Mouse (Mus musculus): Measurements from ENCODE around the gene Gtpbp1.

The Gtpbp1 gene

DNA sequence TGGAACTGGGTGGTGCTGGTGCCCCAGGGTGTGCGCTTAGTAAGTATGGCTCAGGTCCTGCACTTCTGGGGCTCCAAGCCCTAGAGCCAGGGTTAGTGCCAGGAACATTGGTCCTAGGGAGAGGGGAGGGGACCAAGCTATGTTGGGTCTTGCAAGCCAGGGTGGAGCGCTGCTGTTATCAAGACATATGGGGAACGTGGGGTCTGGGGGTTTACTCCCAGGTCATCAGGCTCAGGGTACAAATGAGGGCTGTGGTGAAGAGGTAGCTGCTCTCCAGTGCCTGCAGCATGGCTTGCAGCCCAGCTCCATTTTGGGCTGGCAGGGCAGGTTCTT, 62.7 kb downstream of the Gtpbp1 start:
- no peak for DNase-seq (ENCODE audit: low spot score in 2 of 2)

GRCm38 (mm10) chr15:79753873-79754272, 63.2 kb downstream of the Gtpbp1 start:
- no peak for DNase-seq (ENCODE audit: low spot score in 2 of 2)

- DNase-seq (ENCODE audit: low spot score in 2 of 2) = no peak
Observed at GRCm38 (mm10) chr15:79755176-79755575, 64.5 kb downstream of the Gtpbp1 start.

DNA sequence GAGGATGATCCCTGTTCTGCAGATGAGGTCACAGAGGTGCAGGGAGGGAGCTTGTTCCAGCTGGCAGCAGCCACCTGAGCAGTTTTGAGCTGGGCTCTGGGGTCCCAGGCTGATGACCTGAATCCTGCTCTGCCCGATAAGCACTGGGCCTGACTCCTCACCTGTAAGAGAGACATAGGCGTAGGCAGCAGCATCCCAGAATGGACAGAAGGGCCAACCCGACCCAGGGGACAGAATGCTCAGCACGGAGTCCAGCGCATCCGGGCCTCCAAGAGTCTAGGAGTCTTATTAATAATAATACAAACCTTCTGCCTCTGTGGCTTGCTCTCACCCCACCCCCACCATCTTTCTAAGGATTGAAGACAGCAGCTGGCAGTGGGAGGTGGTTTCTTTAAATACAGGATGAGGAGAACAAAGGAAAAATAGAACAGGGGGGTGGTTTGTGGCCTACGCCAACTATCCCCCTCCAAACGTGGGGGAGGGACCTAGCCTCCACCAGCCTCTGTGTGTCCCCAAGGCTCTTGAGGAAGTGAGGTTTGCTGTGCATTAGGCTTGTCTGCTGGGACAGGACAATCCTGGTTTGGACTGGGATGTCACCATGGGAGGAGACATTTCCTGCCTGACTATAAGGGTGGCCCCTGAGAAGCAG, 65.5 kb downstream of the Gtpbp1 start:
- peak in 1 of 2 experiments; percentile 68 for DNase-seq (ENCODE audit: low spot score in 2 of 2)

DNA sequence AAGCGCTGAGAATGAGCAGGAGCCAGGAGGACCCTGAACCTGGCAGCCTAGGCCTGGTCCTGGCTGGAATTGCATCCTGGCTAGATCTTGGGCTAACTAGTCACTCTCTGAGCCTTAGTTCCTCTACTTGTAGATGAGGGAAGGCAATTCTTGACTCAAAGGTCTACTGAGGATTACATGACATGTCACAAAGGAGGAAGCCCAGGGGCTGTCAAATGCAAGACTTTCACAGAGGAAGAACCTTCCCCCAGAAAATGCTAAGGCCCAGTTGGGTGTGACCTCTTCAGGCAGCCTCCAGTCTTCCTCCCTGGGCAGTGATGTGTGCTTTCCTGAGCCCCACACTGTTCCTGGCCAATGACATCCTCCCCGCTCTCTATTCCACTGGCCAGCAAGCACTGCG, 66.5 kb downstream of the Gtpbp1 start:
- no peak for DNase-seq (ENCODE audit: low spot score in 2 of 2)

- peak in 1 of 2 experiments; percentile 55 for DNase-seq (ENCODE audit: low spot score in 2 of 2)
Observed at GRCm38 (mm10) chr15:79760956-79761355, 70.3 kb downstream of the Gtpbp1 start.

DNA sequence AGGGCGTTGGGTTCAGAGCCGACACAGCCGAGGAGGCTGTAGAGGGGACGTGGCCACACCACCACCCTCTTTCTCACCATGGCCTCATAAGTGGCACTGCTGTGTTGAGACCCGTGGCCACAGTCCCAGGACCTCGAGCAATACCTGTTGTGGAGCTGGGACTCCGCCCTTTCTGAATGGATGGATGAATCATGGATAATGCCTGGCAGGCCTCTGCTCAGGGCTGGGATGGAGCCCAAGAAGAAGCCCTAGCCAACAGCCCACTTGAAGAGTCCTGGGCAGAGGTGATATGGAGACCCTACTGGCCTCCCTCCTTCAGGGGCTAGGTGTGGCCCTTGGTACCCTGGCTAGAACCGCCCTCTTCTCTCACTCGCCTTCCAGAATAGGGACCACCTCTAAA, 72.4 kb downstream of the Gtpbp1 start:
- no peak for DNase-seq (ENCODE audit: low spot score in 2 of 2)

DNA sequence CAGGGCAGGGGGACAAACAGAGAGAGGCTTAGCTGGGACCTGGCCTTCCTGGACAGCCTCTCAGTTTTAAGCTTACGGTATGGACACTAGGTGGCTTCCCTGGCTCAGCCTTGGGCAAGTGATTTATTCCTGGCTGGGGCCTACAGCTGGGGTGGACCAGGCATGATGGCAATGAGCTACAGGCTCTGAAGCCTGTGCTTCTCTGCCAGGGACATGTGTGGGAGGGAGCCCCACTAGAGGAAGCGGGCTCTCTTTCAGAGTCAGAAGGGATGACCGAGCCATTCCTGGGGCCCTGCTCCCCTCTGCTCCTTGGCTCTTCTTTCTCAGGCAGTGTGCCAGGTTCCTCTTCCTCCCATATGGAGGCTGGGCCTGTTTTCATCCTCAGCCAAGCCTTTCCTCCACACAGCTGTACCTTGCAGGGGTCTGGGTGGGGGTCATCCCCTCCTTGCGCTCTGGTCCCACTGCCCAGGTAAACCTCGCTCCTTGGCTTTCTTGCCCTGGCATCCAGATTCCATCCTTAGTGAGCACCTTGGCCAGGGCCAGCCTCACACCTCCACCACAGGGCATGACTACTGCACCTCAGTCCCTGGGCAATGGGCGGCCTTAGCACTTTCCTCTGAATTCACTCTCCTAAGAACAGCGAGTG, 73.1 kb downstream of the Gtpbp1 start:
- DNase-seq (ENCODE audit: low spot score in 2 of 2) = peak in 1 of 2 experiments; percentile 63

DNA sequence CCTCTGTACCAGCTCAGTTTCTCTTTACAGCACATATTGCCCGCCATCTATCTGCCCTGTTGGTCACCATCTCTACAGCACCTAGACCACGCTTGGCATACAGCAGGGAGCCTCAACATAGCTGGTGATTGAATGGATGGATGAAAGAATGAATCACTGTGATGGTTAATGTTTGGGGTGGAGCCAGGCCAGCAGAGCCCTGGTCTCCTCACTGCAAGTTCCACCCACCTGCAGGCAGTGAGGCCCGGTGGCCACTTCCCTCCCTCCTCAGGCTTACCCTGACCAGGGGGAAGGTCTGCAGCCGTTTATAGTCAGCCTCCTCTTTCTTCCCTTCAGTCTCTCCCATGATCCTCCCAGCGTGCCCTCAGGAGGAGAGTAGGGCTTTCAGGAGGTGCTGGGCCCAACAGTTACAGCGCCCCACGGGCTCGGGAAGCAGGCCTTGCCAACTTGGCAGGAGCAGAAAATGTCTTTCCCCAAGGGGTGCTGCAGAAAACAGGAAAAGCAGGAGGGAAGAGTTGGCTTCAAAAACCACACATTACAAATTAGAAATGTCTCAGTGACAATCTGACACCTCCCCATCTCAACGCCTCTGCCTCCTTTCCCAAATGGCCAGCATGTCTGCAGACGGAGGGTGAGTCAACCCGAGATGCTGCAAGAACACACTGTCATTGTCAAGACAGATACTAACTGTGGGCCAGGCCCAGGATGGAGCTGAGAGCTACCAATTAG, 74.1 kb downstream of the Gtpbp1 start:
- peak in 1 of 2 experiments; percentile 86 for DNase-seq (ENCODE audit: low spot score in 2 of 2)

DNA sequence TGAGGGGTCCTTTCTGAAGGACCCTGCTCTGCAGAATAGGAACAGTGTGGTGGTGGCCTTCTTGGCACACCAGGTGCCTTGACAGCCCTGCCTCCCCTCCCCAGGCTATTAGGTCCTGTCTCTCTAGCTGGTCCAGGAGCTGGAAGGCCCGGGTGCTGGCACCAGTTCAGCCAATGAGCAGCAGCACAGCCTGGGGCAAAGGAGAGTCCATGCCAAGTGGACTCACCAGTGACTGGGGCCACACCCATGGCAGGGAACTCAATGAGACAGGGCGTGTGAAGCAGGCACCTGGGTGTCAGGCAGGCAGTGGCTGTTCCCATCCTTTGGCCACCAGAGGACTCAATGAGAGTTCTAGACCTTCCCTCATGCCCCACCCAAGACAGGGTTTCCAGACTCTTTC, 74.7 kb downstream of the Gtpbp1 start:
- no peak for DNase-seq (ENCODE audit: low spot score in 2 of 2)

DNA sequence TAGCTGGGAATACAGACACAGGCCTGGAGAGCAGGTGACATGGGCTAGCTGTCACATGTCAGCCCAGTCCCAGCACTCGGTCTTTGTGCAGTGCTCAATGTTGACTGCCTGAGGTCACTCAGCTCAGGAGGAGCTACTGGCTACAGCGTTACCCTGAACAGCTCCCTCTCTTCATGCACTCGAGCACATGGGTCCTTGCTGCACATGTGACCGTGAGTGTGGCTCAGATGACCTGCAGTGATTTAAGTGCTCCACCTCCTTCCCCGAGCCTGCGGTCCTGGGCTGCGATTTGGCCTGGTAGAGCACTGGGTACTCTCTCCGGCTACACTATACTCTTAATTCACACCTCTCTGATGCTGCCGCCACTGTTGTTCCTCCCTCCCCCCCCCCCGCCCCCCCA, 75.5 kb downstream of the Gtpbp1 start:
- no peak for DNase-seq (ENCODE audit: low spot score in 2 of 2)

- peak in 1 of 2 experiments; percentile 61 for DNase-seq (ENCODE audit: low spot score in 2 of 2)
Observed at GRCm38 (mm10) chr15:79766586-79767071, 76.0 kb downstream of the Gtpbp1 start.

- no peak for DNase-seq (ENCODE audit: low spot score in 2 of 2)
Observed at GRCm38 (mm10) chr15:79767327-79767961, 76.8 kb downstream of the Gtpbp1 start.

- no peak for DNase-seq (ENCODE audit: low spot score in 2 of 2)
Observed at GRCm38 (mm10) chr15:79768302-79768701, 77.7 kb downstream of the Gtpbp1 start.

- DNase-seq (ENCODE audit: low spot score in 2 of 2) = peak in 1 of 2 experiments; percentile 74
Observed at GRCm38 (mm10) chr15:79770629-79771240, 80.1 kb downstream of the Gtpbp1 start.

All from left cerebral cortex, adult 9 months (tissue).